Mouse (Mus musculus): ENCODE results near the gene Gstp2.

DNA sequence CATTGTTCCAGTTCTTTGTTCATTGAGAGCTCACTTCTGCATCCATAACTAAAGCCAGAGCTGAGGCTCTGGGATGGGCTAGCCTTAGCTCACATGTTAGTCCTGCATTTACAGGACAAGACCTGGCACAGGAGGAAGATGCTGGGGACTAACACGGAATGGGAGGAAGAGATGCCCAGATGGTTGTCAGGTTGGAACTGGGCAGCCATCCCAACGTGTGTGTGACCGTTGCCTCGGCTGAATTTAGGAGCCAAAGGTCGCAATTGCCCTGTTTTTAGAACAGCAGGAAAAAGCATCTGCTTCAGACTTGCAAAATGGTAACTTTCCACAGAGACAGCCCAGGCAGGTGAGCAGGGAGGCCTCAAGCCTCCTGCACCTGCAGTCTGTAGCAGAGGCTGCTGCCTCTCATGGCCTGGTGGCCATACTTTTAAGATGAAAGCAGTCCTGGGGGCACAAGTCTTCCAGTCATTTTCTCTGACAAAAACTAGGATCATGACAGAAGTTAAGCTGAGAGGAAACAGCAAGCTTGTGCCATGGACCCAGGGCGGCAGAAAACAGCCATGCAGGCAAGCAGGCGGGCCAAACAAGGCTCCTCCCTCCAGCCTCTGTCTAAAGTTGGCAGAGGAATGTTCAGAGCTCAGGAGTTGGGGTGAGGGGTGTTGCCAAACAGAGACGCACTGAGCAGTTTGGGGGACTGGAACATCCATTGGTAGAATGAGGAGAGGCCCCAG is 9.6 kb upstream of the Gstp2 start:
- no peak for TF ChIP-seq CTCF (IDR thresholded peaks at IDR 0.05; ENCODE audit: low read depth)
- no peak for TF ChIP-seq EP300 (IDR thresholded peaks at IDR 0.05; ENCODE audit: low read depth)
